Mouse (Mus musculus) layer of hippocampus, postnatal 14 days (tissue): ENCODE data around the gene Gkn2. TPM values are rescaled to one million over a fixed set of nuclear protein-coding genes. Genes with fewer than 3 reads are reported as not detected.

ENCODE experiments used
- DNase-seq, 2 experiments: peaks; one replicate each; pipeline ENCODE4 v3.0.0; 2021 to 2022; ENCODE audit warnings: low spot score in 2 of 2, mixed read lengths in 1 of 2
- long read RNA-seq, 2 experiments: library from polyadenylated mRNA; stranded (forward); transcript quantifications; one replicate each; pipeline ENCODE4 v2.0.0; 2021
- total RNA-seq, 2 experiments: library from RNA; stranded (reverse); gene quantifications; 2 replicates each; pipeline ENCODE4 v1.2.3; 2021

Gkn2 gene
- total RNA-seq: not detected
- long read RNA-seq, experiment 1: 0 reads
- long read RNA-seq, experiment 2: 0 reads

GRCm38 (mm10) chr6:87373057-87373456, at the start of gene Gkn2:
Gkn2 (plus strand) TSS chr6:87373357.
- DNase-seq: no peak

- peak in 1 of 2 experiments; percentile 31 for DNase-seq
Observed at GRCm38 (mm10) chr6:87323381-87323780, 49.8 kb upstream of the Gkn2 start.

- no peak for DNase-seq
Observed at GRCm38 (mm10) chr6:87326932-87327331, 46.2 kb upstream of the Gkn2 start.

- DNase-seq: no peak
Observed at GRCm38 (mm10) chr6:87328265-87329173, 44.6 kb upstream of the Gkn2 start.

GRCm38 (mm10) chr6:87332380-87332779, 40.8 kb upstream of the Gkn2 start:
- DNase-seq: no peak

- peak; percentile 19 to 36 for DNase-seq
Observed at GRCm38 (mm10) chr6:87334361-87335090, 38.6 kb upstream of the Gkn2 start.

GRCm38 (mm10) chr6:87335091-87335934, 37.8 kb upstream of the Gkn2 start, which contains the start of gene Antxr1:
Antxr1 (minus strand) TSS chr6:87335821.
- peak; percentile 46 to 68 for DNase-seq

GRCm38 (mm10) chr6:87335935-87336295, 37.2 kb upstream of the Gkn2 start:
- DNase-seq: no peak

- no peak for DNase-seq
Observed at GRCm38 (mm10) chr6:87350829-87351228, 22.3 kb upstream of the Gkn2 start, which contains the start of gene Gkn1. Gkn1 (minus strand) TSS chr6:87350942.

- DNase-seq: peak in 1 of 2 experiments; percentile 6
Observed at GRCm38 (mm10) chr6:87354441-87354840, 18.7 kb upstream of the Gkn2 start.

- no peak for DNase-seq
Observed at GRCm38 (mm10) chr6:87369223-87369622, 3.9 kb upstream of the Gkn2 start.

- DNase-seq: peak in 1 of 2 experiments; percentile 16
Observed at GRCm38 (mm10) chr6:87383926-87384691, 11.0 kb downstream of the Gkn2 start.

GRCm38 (mm10) chr6:87384761-87385160, 11.6 kb downstream of the Gkn2 start:
- no peak for DNase-seq

GRCm38 (mm10) chr6:87386203-87386602, 13.0 kb downstream of the Gkn2 start:
- DNase-seq: peak; percentile 71 to 82

GRCm38 (mm10) chr6:87386681-87387080, 13.5 kb downstream of the Gkn2 start:
- no peak for DNase-seq

GRCm38 (mm10) chr6:87388877-87389276, 15.7 kb downstream of the Gkn2 start, which contains the start of gene Gkn3:
Gkn3 (minus strand) TSS chr6:87388935.
- no peak for DNase-seq

GRCm38 (mm10) chr6:87389455-87389989, 16.4 kb downstream of the Gkn2 start:
- no peak for DNase-seq

GRCm38 (mm10) chr6:87393466-87394205, 20.5 kb downstream of the Gkn2 start:
- no peak for DNase-seq

GRCm38 (mm10) chr6:87394783-87395182, 21.6 kb downstream of the Gkn2 start:
- no peak for DNase-seq
